Mouse (Mus musculus): ENCODE data around the gene Ralgps1. TPM values are rescaled to one million over a fixed set of nuclear protein-coding genes. Genes with fewer than 3 reads are reported as not detected.

Ralgps1 gene
- total RNA-seq (2023) = 10 to 100 TPM; 13.1 to 14.8 TPM

GRCm38 (mm10) chr2:33370777-33371647 lies at the start of gene Ralgps1:
TSS of gene Ralgps1 (minus strand) at chr2:33371486.

GRCm38 (mm10) chr2:33215700-33216509 lies 155.4 kb downstream of the Ralgps1 start, which contains the start of gene Angptl2:
TSS of gene Angptl2 (plus strand) at chr2:33216069.

GRCm38 (mm10) chr2:33131500-33132092 lies 239.7 kb downstream of the Ralgps1 start, which contains the start of gene Garnl3:
TSS of gene Garnl3 (minus strand) at chr2:33131654.

Other genes with a start within 250 kb of the Ralgps1 start
- gene Garnl3, start 239.8 kb downstream of the Ralgps1 start, total RNA-seq (2023) = 1 to 10 TPM in 1 of 2 experiments, under 1 TPM in 1; 0.90 to 2.1 TPM
- 1 to 10 TPM; 1.9 to 3.1 TPM for gene Angptl2, start 155.4 kb downstream of the Ralgps1 start, total RNA-seq (2023)
- 10 to 100 TPM; 10.3 to 14.4 TPM for gene Zbtb34, start 59.8 kb upstream of the Ralgps1 start, total RNA-seq (2023)
- gene Zbtb43, start 97.1 kb upstream of the Ralgps1 start, total RNA-seq (2023) = 10 to 100 TPM; 30.1 to 33.9 TPM

All from T-cell, adult 66 days (primary cell).